Mouse (Mus musculus) neural tube, embryonic 12.5 days (tissue): ENCODE measurements around the gene Phlda1. TPM values are rescaled to one million over a fixed set of nuclear protein-coding genes. Genes with fewer than 3 reads are reported as not detected.

Experiments used
- ATAC-seq: fragments of 200-750 bp; cut with Nextera tagmentation; 2 replicates; pipeline ENCODE4 v1.8.0; 2017; ENCODE audit warnings: low read depth, mild to moderate bottlenecking, moderate TSS enrichment, moderate library complexity; ENCODE audit not compliant: low FRiP score
- H3K27ac ChIP-seq: fragments of 300-500 bp; sonication (generic); 2 replicates; pipeline ENCODE4 v1.5.1; 2016
- H3K27me3 ChIP-seq: fragments of 300-500 bp; sonication (generic); replicated peaks from 2 replicates; pipeline ENCODE4 v1.6.1; 2016; ENCODE audit warnings: mild to moderate bottlenecking
- H3K36me3 ChIP-seq: fragments of 300-500 bp; sonication (generic); 2 replicates; pipeline ENCODE4 v1.6.1; 2016; ENCODE audit warnings: mild to moderate bottlenecking
- H3K4me1 ChIP-seq: fragments of 300-500 bp; sonication (generic); 2 replicates; pipeline ENCODE4 v1.6.1; 2016
- H3K4me2 ChIP-seq: fragments of 300-500 bp; sonication (generic); replicated peaks from 2 replicates; pipeline ENCODE4 v1.6.1; 2016; ENCODE audit warnings: mild to moderate bottlenecking
- H3K4me3 ChIP-seq: fragments of 300-500 bp; sonication (generic); 2 replicates; pipeline ENCODE4 v1.5.1; 2016
- H3K9ac ChIP-seq: fragments of 300-500 bp; sonication (generic); 2 replicates; pipeline ENCODE4 v1.6.1; 2016; ENCODE audit warnings: mild to moderate bottlenecking
- H3K9me3 ChIP-seq: fragments of 300-500 bp; sonication (generic); 2 replicates; pipeline ENCODE4 v1.6.1; 2016; ENCODE audit warnings: mild to moderate bottlenecking
- WGBS: fragments of 180-500 bp; shearing (Covaris S2); methylation state at CpG from one replicate; pipeline ENCODE4 v1.1.7; 2016; 5-methylcytosine and 5-hydroxymethylcytosine counted together
- polyA plus RNA-seq: library from polyadenylated mRNA; unstranded; fragments of >200 nt; fragmentation: Nextera tagmentation; extraction: Ambion mirVana; gene quantifications from 2 replicates; pipeline ENCODE4 v1.2.1, GENCODE M21; 2016

The Phlda1 gene
- polyA plus RNA-seq, 1 experiment from 2014 or later = 59.2 TPM

- H3K4me1 ChIP-seq = peaks cover 14% of the 10 kb centered on the region
- WGBS = 1% methylated on average over 38 of the region's 38 CpGs
- H3K4me2 ChIP-seq = peak overlapping the region; percentile 86
- no peaks in the 10 kb centered on the region for H3K27me3 ChIP-seq
- H3K4me3 ChIP-seq = peak overlapping the region; percentile 82
- H3K9me3 ChIP-seq = no peaks in the 10 kb centered on the region
- no peak for ATAC-seq
- no peaks in the 10 kb centered on the region for H3K36me3 ChIP-seq
- peak overlapping the region; percentile 89 for H3K9ac ChIP-seq
- peak overlapping the region; percentile 93; the same call in 1 of the 2 replicates for H3K27ac ChIP-seq
Measured at GRCm38 (mm10) chr10:111507460-111508211, 1.6 kb downstream of the Phlda1 start.

GRCm38 (mm10) chr10:111508324-111509080 is 2.4 kb downstream of the Phlda1 start:
- WGBS = 9% methylated on average over 7 of the region's 7 CpGs
- ATAC-seq = no peak
- peak overlapping the region; percentile 86 for H3K4me2 ChIP-seq
- H3K9ac ChIP-seq = peak overlapping the region; percentile 48; the same call in 1 of the 2 replicates
- no peaks in the 10 kb centered on the region for H3K9me3 ChIP-seq
- peaks cover 11% of the 10 kb centered on the region for H3K4me1 ChIP-seq
- H3K27me3 ChIP-seq = no peaks in the 10 kb centered on the region
- H3K27ac ChIP-seq = no peak overlapping the region
- H3K36me3 ChIP-seq = no peaks in the 10 kb centered on the region
- peak overlapping the region; percentile 82 for H3K4me3 ChIP-seq

GRCm38 (mm10) chr10:111509103-111509784 is 3.2 kb downstream of the Phlda1 start:
- Histone ChIP-seq H3K4me3 (peak overlapping the region; percentile 31), H3K27ac (no peak overlapping the region), H3K9ac (no peak overlapping the region), H3K36me3 (no peaks in the 10 kb centered on the region), H3K27me3 (no peaks in the 10 kb centered on the region), H3K9me3 (no peaks in the 10 kb centered on the region), H3K4me2 (peak overlapping the region; percentile 86), H3K4me1 (peaks cover 11% of the 10 kb centered on the region)
- ATAC-seq = no peak
- 31% methylated on average over 8 of the region's 8 CpGs for WGBS

- Histone ChIP-seq H3K9me3 (no peaks in the 10 kb centered on the region), H3K27me3 (no peaks in the 10 kb centered on the region), H3K36me3 (no peaks in the 10 kb centered on the region), H3K27ac (no peak overlapping the region), H3K4me3 (no peak overlapping the region), H3K9ac (no peak overlapping the region), H3K4me1 (peaks cover 11% of the 10 kb centered on the region), H3K4me2 (peak overlapping the region; percentile 86; the same call in 1 of the 2 replicates)
- ATAC-seq = no peak
- WGBS = 77% methylated on average over 7 of the region's 7 CpGs
Measured at GRCm38 (mm10) chr10:111509981-111510380, 3.9 kb downstream of the Phlda1 start.

- H3K9me3 ChIP-seq = no peaks in the 10 kb centered on the region
- H3K4me3 ChIP-seq = no peak overlapping the region
- H3K4me2 ChIP-seq = no peak overlapping the region
- H3K4me1 ChIP-seq = peaks cover 11% of the 10 kb centered on the region
- H3K9ac ChIP-seq = no peak overlapping the region
- H3K36me3 ChIP-seq = no peaks in the 10 kb centered on the region
- WGBS = 66% methylated on average over 7 of the region's 7 CpGs
- no peak for ATAC-seq
- H3K27me3 ChIP-seq = no peaks in the 10 kb centered on the region
- no peak overlapping the region for H3K27ac ChIP-seq
Measured at GRCm38 (mm10) chr10:111510798-111511197, 4.7 kb downstream of the Phlda1 start.

GRCm38 (mm10) chr10:111512036-111512568 is 6.0 kb downstream of the Phlda1 start:
- ATAC-seq = no peak

GRCm38 (mm10) chr10:111514282-111514885 is 8.3 kb downstream of the Phlda1 start:
- no peak overlapping the region for H3K27ac ChIP-seq
- H3K36me3 ChIP-seq = no peaks in the 10 kb centered on the region
- peaks cover 3% of the 10 kb centered on the region for H3K4me1 ChIP-seq
- no peaks in the 10 kb centered on the region for H3K9me3 ChIP-seq
- H3K4me3 ChIP-seq = no peak overlapping the region
- no peak overlapping the region for H3K4me2 ChIP-seq
- ATAC-seq = no peak
- H3K27me3 ChIP-seq = no peaks in the 10 kb centered on the region
- WGBS = 94% methylated on average over 5 of the region's 5 CpGs
- H3K9ac ChIP-seq = no peak overlapping the region

More at GRCm38 (mm10) chr10:111512036-111512568, 6.0 kb downstream of the Phlda1 start:
- H3K27me3 ChIP-seq = no peaks in the 10 kb centered on the region
- no peaks in the 10 kb centered on the region for H3K9me3 ChIP-seq
- peaks cover 11% of the 10 kb centered on the region for H3K4me1 ChIP-seq
- no peak overlapping the region for H3K4me2 ChIP-seq
- H3K9ac ChIP-seq = no peak overlapping the region
- WGBS = 83% methylated on average over 10 of the region's 10 CpGs
- no peak overlapping the region for H3K27ac ChIP-seq
- H3K4me3 ChIP-seq = no peak overlapping the region
- no peaks in the 10 kb centered on the region for H3K36me3 ChIP-seq

GRCm38 (mm10) chr10:111515071-111516010 is 9.3 kb downstream of the Phlda1 start:
- no peaks in the 10 kb centered on the region for H3K27me3 ChIP-seq
- H3K4me2 ChIP-seq = no peak overlapping the region
- H3K9me3 ChIP-seq = no peaks in the 10 kb centered on the region
- no peak for ATAC-seq
- no peak overlapping the region for H3K27ac ChIP-seq
- no peak overlapping the region for H3K9ac ChIP-seq
- WGBS = 91% methylated on average over 17 of the region's 17 CpGs
- peaks cover 3% of the 10 kb centered on the region; the same call in 1 of the 2 replicates for H3K4me1 ChIP-seq
- no peaks in the 10 kb centered on the region for H3K36me3 ChIP-seq
- no peak overlapping the region for H3K4me3 ChIP-seq

- H3K4me2 ChIP-seq = no peak overlapping the region
- no peaks in the 10 kb centered on the region for H3K36me3 ChIP-seq
- peaks cover 7% of the 10 kb centered on the region; the same call in 1 of the 2 replicates for H3K4me1 ChIP-seq
- 67% methylated on average over 13 of the region's 13 CpGs for WGBS
- H3K27me3 ChIP-seq = no peaks in the 10 kb centered on the region
- H3K27ac ChIP-seq = no peak overlapping the region
- H3K9me3 ChIP-seq = no peaks in the 10 kb centered on the region
- H3K9ac ChIP-seq = no peak overlapping the region
- H3K4me3 ChIP-seq = no peak overlapping the region
- ATAC-seq = no peak
Measured at GRCm38 (mm10) chr10:111516172-111516588, 10.1 kb downstream of the Phlda1 start.

- 90% methylated on average over 8 of the region's 8 CpGs for WGBS
- no peak overlapping the region for H3K9ac ChIP-seq
- no peak overlapping the region for H3K27ac ChIP-seq
- H3K4me3 ChIP-seq = no peak overlapping the region
- H3K9me3 ChIP-seq = no peaks in the 10 kb centered on the region
- H3K4me1 ChIP-seq = peaks cover 7% of the 10 kb centered on the region; the same call in 1 of the 2 replicates
- no peak for ATAC-seq
- no peaks in the 10 kb centered on the region for H3K36me3 ChIP-seq
- no peaks in the 10 kb centered on the region for H3K27me3 ChIP-seq
- no peak overlapping the region for H3K4me2 ChIP-seq
Measured at GRCm38 (mm10) chr10:111516804-111517436, 10.8 kb downstream of the Phlda1 start.
